Mouse (Mus musculus) right cerebral cortex, adult 2 months (tissue): ENCODE data around the gene Elk3.

Experiments used
- DNase-seq, 2 experiments: peaks; one replicate each; pipeline ENCODE4 v3.0.0; 2021 to 2022; ENCODE audit warnings: low spot score in 2 of 2

Elk3 gene

GRCm38 (mm10) chr10:93269744-93270143 lies 41.2 kb downstream of the Elk3 start:
- no peak for DNase-seq

DNA sequence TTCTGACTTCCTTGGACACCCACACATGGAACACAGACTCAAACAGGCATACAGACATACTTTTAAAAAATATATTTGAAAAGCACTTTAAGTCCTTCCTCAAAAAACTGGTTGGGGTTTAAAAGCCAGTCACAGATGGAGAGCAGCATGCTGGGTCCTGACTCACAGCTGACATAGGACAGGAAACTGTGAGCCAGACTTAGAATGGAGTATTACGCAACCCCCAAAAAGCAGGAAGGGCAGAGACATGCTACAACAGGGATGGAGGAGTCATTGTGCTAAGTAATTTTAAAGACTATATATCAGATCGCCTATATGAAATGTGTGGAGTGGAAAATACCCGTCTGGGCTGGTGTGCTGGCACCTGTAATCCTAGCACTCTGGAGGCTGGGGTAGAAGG lies 42.6 kb downstream of the Elk3 start:
- no peak for DNase-seq

GRCm38 (mm10) chr10:93267509-93267908 lies 43.4 kb downstream of the Elk3 start:
- DNase-seq = no peak

DNA sequence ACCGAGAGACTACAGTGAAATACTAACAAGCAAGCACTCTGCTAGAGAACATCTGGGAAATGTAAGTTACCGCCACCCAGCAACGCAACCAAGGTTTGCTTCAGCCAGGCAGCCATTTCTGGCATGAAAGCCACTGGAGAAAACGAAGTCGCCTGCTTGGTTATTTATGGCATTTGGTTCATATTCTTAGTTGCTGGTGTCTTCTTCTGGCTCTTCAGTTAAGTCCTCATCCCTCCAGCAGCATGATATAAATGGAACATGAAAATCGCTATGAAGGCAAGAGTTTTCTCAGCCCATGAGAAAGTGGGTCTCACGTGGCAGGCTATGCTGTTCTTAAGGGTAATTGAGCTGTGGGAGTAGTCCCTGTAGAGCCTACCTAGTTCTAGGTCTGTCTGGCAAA lies 44.4 kb downstream of the Elk3 start:
- DNase-seq = no peak

- DNase-seq = no peak
Observed at GRCm38 (mm10) chr10:93265833-93266232, 45.1 kb downstream of the Elk3 start.

GRCm38 (mm10) chr10:93264001-93264400 lies 46.9 kb downstream of the Elk3 start:
- no peak for DNase-seq

DNA sequence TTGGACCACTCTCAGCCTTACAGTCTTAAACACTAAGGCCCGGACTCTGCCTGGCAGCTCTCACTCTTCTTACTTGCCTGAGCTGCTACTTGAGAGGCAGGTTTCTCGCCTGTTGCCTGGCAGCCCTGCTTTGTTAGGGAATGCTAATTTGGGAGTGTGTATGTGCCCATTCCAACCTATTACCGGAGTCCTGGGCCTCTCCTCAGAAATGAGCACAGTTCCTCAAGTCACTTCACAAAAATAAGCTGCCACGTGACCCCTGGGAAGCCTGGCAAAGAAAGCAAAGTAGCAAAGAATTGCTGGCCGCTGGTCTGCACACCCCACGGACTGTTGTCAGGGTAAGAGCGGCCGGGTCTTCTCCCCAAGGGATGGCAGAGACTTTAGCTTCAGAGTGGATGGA lies 47.5 kb downstream of the Elk3 start:
- DNase-seq = peak; percentile 33 to 49

DNA sequence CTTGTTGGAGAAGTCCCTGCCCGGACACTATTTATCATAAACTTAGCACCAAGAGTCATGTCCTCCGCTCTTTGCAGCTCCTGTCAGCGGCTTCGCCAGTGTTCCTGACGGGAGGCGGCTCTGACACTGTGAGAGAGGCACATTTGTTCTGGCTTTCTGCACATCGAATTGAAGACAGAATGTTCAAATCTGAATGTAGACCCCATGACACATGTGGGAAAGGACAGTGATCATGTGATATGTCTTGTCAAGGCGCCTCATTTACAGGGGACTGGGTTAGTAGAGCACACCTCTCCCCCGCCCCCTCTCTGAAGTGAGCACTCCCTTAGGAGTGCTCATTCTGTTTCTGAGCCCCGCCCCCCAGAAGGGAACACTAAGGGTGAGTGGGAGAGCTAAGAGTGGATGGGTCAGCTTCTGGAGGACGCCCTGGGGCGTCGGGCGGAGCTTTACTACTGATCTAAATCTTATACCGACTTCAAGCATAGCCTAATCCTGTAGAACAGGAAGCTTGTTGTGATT lies 48.9 kb downstream of the Elk3 start:
- no peak for DNase-seq

DNA sequence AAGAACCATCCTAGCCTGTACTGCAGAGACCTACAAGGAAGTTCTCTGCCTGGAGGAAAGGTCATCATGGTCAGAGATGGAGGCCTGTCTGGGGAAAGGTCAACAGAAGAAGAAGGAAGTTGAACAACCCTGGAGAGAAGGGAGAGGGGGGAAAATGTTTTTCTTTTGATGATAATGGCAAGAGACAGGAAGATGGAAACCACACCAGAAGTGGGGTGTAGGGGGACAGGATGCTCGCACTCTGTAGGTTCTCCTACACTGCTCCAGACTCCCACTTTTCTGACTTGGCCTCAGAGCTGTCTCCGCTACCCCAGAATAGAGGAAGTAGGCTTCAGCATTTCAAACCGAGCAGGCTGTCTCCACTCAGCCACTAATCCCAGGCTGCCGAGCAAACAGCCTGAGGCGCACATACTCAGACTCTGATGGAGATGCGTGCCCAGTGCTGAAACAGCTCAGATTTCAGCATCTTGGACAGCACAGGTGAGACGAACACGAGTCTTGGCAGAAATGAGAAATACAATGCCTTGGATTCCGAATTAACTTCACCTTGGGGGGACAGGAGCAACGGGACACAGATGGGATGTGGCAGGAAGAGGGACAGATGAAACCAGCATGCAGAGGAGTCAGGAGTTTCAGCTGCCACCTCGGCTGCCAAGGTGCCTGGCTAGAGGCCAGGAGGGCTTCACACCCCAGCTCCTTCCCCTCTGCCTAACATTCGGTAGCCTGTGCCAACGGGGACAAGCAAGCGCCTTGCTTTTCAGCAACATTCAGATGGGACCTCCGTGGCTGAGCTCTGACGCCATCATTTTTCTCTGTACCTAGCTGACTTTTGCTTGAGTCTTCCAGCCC lies 49.6 kb downstream of the Elk3 start:
- DNase-seq = peak; percentile 40 to 67

DNA sequence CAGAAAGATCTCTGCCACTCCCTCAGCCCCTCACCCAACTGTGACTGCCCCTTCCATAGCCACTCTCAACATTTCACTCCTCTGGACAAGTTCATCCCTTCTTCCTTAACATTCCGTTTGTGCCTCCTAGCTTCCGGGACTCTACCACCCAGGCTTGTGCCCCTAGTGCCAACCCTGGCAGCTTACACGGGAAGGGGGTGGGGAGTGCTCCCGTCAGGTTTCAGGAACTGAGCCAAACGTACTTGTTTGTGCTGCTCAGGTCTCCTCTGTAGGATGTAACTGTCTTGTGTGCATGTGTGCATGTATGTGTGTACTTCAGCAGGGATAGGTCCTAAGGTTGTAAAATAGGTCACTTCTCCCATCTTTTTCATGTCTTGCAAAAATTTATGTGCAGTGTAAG lies 51.1 kb downstream of the Elk3 start:
- no peak for DNase-seq

DNA sequence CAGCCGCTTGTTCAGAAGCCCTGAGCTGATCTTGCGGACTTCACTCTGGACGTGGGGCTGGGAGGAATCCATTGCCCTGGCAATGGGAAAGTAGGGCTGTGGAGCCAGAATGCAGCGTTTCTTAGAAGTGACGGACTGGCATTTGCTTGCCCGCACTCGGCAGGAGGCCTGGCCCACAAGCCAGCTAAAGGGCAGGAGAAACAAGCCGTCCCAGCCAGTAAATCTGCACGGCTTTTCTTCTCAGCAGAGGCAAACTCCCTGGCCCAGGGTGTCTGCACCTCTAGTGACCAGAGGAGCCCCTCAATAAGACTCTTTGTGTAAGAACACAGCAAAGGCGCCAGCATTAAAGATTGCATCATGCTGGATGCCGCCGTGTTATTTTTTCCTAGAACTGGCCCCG lies 55.6 kb downstream of the Elk3 start:
- no peak for DNase-seq

GRCm38 (mm10) chr10:93253156-93253555 lies 57.8 kb downstream of the Elk3 start:
- DNase-seq = no peak

- DNase-seq = no peak
Observed at GRCm38 (mm10) chr10:93252661-93253060, 58.3 kb downstream of the Elk3 start.

GRCm38 (mm10) chr10:93251426-93251825 lies 59.5 kb downstream of the Elk3 start:
- no peak for DNase-seq

GRCm38 (mm10) chr10:93250436-93251317 lies 60.3 kb downstream of the Elk3 start:
- DNase-seq = no peak

GRCm38 (mm10) chr10:93249901-93250300 lies 61.0 kb downstream of the Elk3 start:
- no peak for DNase-seq

GRCm38 (mm10) chr10:93248416-93248815 lies 62.5 kb downstream of the Elk3 start:
- no peak for DNase-seq

DNA sequence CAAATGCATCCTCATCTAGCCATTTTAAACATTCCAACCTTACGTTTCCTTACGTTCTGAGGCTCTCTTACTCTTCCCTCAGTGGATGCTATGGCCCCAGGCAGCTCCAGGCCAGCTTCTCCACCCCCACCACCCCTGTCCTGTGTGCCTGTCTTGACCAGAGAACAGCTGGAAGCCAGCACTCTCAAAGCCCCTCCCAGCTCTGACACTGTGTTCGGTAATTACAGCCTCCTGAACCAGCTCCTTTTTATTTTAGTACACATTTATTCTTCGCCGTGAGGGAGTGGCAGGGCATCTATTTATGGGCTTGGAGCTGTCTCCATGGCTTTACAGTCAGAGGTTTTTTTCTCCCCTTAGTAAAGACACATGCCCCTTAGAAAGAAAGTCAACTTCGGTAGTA lies 63.0 kb downstream of the Elk3 start:
- no peak for DNase-seq

GRCm38 (mm10) chr10:93247422-93247821 lies 63.5 kb downstream of the Elk3 start:
- peak in 1 of 2 experiments; percentile 31 for DNase-seq

- DNase-seq = peak in 1 of 2 experiments; percentile 0
Observed at GRCm38 (mm10) chr10:93246185-93246920, 64.6 kb downstream of the Elk3 start.

GRCm38 (mm10) chr10:93244209-93244705 lies 66.7 kb downstream of the Elk3 start:
- DNase-seq = peak in 1 of 2 experiments; percentile 4

DNA sequence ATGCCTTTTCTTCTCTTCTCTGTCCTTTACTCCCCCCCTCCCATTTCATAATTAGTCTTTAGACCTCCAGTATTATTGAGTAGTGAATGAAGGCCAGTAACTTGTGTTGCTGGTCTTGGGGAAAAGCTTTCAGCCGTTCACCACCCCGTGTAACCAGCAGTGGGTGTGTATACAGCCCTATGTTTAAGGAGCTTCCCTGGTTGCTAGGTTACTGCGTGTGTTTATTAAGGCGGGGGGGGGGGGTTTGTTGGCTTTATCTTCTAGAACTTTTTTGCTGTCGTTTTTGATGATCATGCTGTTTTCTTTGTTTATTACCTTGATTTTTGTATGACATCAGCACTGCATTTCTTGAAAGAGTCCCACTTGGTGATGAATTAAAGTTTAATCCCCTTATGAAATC lies 68.1 kb downstream of the Elk3 start:
- DNase-seq = no peak
